Mouse (Mus musculus) kidney, postnatal 25 days (tissue): Measurements from ENCODE around the gene Tnfrsf25.

Experiments used
- DNase-seq, 2 experiments: peaks; one replicate each; pipeline ENCODE4 v3.0.0; 2021; ENCODE audit warnings: mixed read lengths in 2 of 2

The Tnfrsf25 gene

DNA sequence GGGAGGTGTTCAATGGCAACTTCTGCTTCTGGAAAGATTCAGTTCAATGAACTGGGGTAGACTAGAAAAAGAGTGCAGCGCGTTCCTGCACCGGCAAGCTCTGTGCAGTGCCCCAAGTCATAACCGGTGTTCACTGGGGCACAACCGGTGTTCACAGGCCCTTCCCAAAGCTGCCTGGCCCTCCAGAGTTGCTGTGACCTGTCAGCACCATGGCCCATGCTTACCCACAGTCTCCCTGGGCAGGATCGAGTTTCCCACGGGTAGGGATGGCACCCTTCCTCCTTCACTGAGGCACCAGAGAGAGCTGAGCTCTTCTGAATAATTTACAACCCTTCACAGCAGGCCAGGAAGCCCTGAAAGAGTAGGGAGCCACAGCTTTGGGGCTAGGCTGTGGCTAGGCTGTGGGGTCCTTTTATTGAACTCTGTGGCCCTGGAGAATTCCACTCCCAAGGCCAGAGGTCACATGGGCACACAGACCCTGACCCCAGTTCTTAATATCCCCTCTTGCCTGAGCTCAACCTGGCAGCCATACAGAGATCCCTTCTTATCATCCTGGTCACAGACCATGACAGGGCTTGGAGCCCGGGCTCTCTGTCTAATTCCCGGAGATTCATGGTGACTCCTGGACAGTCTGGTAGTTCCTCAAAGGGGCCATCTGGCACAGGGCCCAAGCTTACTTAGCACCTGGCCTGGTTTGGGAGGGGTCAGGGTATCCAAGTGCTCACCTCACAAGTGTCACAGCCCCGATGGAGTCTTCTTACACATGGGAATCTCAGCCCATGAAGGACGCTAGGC is 30.5 kb downstream of the Tnfrsf25 start:
- DNase-seq, result peak in 1 of 2 experiments; percentile 67

DNA sequence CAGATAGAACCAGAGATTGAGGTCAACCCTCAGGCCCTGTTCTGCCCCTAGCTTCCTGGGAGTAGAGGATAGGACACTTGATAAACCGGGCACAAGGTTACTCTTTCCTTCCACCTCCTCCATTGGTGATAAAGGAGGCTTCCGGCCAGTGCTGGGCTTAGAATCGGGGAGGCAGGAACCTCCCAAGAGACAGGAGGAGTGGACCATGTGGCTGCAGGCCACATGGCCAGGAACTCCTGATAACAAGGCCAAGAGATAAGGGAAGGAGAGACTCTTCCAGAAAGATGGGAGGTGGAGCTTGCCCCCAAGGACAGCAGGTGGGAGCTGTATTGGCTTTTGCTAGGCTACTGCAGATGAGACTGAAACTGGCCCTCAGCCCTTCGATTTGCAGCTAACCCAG is 34.8 kb downstream of the Tnfrsf25 start:
- DNase-seq, result no peak

DNA sequence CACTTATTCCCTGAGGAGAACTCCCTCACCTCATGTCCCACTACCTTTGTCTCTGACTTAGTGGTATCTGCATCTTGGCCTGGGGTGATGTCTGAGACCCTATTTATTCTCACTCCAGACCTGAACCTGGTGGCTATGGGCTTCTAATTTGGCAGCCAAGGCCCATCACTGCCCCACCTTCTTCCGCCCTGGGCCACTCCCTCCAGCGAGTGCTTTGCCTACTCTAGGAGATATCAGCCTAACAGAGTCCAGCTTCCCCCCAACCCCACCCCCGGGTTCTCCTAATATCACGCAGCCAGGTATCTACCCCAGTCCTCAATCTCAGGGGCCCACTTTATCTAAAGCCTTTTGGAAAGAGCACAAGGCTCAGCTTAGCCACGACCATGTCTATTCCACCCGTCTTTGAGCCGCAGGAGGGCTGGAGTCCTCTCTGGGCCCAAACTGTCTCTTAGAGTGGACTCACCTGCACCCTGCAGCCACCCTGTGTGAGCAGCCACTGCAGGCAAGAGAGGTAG is 35.8 kb downstream of the Tnfrsf25 start:
- DNase-seq, result no peak

DNA sequence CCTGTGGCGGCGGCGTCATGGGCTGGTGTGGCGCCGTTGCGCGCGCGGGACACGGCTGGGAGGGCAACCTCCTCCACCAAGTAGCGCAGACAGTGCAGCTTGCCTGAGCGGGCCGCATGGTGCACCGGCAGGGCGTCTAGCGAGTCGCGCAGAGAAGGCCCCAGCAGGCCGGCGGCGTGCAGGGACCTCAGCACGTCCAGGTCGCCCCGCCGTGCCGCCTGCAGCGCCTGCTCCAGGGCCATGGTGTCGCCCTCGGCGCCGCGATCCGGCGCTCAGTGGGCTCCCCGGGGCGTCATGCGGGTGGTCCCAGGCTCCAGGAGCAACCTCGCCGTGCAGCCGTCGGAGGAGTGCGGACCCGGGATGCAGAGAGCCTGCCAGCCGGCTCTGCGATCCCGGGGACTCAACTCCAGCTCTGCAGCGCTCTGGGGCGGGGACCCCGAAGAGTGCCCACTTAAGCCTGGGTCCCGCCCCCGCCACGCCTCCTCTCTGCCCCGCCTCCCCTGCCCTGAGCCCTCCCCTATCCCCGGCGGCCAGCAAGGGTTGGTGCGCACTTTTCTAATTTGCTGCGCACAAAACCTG is 36.3 kb downstream of the Tnfrsf25 start, which contains the start of gene Espn:
Gene Espn (minus strand): TSS at position 406 of the 579 bp plus-strand sequence.
- DNase-seq, result peak; percentile 70 to 79

DNA sequence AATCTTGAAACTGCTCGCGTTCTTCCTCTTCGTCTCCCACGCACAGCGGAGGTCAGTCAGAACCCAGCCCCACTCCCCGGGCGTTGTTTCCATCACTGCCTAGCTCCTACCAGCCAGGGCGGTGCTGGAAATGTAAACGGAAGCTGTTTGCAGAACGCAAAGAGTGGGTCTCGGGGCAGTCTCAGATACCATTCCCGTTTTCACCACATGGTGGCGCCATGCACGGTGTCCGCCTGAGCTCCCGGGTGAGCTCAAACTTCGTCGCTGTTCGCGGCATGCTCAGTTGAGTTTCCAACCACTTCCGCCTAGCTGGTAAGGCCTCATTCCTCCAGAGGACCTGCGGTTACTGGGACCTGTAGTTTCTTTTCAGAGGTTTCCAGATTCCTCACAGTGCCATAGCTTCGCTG is 38.0 kb downstream of the Tnfrsf25 start:
- DNase-seq, result peak; percentile 86 to 90

DNA sequence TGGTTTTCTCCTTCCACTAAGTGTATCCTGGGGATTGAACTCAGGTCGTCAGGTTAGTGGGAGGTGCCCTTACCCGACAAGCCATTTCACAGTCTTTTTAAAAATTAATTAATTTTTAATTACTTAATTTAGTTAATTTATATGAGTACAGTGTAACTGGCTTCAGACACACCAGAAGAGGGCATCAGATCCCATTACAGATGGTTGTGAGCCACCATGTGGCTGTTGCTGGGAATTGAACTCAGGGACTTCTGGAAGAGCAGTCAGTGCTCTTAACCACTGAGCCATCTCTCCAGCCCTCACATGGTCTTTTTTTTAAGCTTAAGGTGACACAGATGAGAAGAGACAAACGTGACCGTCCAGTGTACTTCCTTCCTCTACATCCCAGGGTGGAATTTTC is 39.3 kb downstream of the Tnfrsf25 start:
- DNase-seq, result no peak

DNA sequence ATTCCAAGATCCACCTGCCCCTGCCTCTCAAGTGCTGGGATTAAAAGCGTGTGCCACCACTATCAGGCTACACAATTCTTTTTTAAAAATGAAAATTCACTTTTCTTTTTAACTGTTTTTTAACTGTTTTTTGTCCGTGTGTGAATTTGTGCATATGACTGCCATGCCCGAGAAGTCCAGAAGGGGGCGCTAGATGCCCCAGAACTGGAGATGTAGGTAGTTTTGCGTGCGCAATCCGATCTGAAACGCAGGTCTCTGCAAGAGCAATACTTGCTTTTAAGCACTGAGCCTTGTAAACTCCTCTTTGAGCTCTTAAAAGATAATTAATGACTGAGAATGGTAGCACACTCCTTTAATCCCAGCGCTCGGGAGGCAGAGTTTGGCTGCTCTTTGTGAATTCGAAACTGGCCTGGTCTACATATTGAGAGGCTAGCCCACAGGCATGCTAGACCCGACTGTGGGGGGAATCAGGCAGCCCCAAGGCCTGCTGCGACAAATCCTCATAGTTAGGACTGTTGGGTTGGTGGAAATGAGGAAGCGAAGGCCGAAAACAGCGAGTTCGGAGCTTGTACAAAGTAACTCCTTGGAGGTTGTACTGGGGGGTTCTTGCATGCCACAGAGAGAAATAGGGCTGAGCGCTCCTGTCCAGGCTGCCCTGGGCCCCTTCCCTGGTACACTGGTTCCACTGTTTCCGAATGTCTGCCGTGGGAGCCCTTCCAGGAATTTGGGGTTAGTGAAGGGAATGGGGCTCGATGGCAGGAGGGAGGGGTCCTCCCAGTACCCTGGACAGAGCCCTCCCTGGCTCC is 42.2 kb downstream of the Tnfrsf25 start:
- DNase-seq, result peak in 1 of 2 experiments; percentile 64

DNA sequence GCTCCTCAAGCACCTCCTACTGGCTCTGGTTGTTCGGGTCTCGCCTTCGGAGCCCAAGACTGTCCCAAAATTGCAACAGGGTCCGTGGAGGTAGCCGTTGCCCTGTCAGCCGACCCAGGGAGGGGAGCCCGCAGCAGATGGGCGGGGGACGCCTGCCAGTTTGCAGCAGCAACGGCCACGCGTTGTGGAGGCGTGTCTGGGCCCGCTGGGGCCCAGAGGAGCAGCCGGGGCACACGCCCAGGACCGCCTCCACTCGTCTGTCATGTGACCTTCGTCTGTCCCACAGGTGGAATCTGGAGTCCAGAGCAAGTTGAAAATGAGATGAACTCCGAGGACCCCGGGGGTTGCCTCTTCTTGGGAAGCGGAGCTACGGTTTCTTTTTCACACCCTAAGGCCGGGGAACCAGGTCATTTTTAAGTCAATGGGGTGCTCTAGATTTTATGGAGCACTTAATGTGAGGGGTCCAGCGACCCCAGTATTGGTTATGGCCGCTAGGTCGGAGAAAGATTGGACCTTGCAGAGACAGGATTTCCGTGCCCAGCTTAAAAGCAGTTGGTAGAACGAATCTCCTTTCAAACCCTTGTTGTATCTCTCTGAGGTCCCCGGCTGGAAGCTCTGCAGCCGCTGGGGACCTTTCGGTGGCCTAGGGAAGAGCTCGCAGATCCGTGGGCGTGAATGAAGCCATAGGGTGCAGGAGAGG is 43.0 kb downstream of the Tnfrsf25 start, which contains the start of gene Hes2:
Gene Hes2 (plus strand): TSS at position 283 of the 700 bp plus-strand sequence.
- peak; percentile 53 to 74 for DNase-seq

DNA sequence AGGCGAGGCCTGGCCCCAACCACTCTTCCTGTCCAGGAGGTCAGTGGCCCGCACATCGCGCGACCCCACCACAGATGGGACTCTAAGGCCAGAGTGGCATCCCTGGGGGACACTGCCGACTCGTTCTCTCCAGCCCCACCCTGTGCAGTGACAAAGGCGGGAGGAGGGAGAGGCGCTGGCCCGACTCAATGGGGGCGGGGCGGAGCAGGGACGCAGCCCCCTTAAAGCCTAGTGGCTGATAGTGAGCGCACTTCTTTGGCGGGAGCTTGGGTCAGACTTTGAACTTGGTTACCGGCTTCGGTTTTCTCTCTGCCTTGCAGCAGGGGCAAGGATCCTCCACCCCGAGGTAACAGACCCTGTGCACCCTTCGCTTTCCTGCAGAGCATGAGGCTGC is 43.5 kb downstream of the Tnfrsf25 start:
- peak; percentile 31 to 62 for DNase-seq

DNA sequence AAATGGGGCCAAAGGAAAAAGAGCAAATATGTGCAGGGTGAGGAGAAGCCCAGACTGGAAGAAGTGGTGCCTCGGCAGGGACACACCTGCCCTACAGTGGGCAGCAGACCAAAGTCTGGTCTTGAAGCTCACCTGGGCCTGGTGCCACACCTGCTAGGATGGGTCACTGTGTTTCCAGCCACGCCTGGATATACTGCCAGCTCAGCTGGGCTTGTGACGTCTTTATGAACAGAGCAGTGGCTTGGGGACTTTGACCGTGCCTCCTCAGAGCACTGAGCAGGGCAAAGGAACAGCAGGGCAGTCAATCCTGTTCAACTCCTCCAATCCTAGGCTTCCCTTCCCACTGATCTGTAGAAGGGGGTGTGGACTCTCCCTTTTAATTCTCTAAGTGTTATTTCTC is 45.0 kb downstream of the Tnfrsf25 start:
- DNase-seq, result peak; percentile 74 to 90

DNA sequence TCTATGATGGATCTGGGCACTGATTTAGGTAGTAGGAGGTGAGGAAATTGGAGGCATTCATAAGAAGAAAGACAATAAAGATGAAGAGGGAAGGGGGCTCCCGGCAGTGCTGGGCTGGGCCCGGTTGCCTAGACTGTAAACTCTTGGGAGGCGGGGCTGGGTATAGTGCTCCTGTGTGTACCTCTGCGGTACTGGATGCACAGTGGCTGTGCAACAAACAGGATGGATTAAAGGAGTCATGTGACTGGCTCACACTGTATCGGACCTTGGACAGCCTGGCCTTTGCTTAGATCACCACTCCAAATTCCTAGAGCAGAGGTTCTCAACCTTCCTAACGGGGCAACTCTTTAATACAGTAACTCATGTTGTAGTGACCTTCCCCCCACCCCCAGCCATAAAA is 45.9 kb downstream of the Tnfrsf25 start:
- DNase-seq, result peak; percentile 59 to 80

DNA sequence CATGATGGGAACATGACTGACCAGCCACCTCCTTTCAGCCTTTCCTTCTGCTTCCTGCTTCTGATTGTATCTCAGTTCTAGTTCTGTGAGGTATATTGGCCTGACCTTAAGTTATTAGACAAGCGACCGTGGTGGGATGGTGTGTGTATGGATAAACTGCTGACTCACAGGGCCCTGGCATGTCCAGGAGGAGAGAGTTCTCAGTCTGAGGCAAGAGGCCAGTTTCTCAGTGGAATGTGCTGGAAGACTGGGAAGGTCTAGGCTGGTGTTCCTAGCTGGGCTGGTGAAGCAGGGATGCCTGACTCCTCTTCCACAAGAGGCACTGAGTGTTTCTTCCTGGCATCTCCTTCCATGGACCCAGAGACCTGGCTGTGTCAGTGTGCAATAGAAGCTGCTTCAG is 47.0 kb downstream of the Tnfrsf25 start:
- DNase-seq, result peak in 1 of 2 experiments; percentile 57

DNA sequence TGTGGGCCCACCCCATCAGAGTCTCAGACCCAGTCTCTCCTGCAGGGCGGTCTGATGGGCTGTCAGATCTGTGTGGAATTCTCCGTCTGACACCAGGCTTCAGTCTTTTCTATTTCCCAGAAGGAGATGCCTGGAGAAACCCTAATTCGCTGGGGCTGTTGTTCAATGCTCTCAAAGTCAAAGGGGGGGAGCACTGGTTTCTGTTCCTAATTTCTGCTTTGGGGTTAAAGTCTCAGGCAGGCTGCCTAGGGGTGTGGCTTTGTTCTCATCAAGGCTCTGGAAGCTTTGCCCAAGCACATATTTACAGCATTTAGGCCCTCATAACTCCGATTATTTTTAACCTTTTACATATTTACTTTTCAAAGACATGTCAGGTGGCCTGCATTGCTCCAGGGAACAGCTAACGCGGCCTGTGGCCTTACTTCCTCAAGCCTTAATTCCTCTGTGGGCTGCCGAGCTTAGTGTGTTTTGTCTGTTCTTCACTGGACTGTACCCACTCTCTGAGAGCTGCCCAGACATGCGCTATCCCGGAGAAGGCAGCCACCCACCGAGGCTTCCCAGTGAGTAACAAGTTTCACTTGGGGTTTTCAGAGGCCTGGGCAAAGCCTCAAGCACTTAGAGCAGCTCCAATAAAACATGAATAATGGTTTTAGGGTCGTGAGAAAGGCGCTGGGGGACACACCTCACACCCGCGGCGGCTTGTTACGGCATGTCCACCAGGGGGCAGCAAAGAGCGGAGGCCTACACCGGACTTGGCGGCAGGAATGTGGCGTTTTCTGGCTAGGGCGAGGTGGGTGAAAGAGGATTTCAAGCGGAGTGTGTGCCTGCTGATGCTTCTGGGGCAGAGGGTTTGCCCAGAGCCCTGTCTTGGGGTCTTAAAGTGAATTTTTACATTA is 49.5 kb downstream of the Tnfrsf25 start:
- DNase-seq, result peak; percentile 73 to 83

DNA sequence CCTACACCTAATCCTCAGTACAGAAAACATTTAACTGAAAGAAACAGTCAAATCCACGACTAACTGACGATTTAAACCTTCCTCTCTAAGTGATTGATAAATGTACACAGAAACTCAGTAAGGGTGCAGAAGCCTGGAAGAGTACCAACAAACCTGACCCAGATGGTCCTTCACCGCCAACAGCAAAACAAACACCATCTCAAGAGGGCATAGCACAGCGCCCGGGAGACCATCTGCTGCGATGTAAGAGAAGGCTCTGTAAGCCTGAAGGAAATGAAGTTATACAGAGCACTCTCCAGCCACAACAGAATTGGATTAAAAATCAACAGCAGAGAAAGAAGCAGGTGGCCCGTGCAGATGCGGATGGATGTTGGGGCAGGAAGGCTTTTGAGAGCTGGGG is 52.3 kb downstream of the Tnfrsf25 start:
- no peak for DNase-seq

DNA sequence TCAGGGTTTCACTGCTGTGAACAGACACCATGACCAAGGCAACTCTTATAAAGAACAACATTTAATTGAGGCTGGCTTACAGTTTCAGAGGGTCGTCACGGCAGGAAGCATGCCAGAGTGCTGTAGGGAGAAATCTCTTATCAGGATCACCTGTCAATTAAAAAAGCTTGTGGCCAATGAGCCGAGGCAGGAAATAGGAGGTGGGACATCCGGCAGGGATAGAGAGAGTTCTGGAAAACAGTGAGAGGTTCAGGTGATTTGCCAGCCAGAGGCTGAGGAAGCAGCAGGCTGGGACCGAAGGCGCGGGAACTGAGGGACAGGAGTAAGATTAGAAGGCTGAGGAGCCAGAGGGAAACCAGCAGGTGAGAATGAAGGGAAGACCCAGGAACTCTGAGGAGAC is 53.4 kb downstream of the Tnfrsf25 start:
- no peak for DNase-seq
